8 mouse cellular contexts compared by ENCODE assay signal in the genomic region with DNA sequence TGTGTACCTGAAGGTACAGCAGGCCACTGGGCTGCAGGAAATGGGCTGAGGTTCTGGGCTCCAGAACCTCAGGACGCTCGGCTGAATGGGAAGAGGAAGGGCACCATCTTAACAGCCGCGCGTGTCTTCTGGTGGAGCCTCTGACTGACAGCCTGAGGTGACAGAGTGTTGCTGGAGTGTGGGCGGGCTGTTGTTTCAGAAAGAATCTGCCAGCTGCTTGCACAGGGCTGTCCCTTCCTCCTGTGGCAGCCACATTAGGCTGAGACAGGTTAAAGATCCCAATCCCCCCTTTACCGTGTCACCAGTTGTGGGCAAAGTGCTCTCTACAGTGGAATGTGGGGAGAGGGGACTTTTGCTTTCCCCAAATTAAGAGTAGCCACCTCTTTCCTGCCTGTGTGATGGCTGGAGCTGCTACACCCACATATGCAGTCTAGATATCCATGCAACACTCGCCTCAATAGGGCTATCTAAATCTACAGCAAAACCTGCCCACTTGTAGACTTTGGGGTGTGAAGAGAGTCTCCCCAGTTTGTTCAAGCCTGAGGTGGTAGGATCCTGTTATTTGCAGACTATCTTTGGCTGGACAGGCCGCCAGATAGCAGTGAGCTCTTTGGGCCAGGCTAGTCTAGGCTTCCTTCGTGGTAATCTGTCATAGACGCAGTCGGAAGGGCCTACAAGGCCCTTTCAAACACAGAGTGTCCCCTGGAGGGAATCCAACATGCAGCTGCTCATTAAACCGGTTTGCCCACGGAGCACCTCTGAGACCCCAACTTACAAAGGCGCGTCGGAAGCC. TPM values are rescaled to one million over a fixed set of nuclear protein-coding genes. Genes with fewer than 3 reads are reported as not detected.
DNase-seq lines count a peak whose midpoint lies in the region; ATAC-seq and TF ChIP-seq lines count a peak whose summit lies in the region.

No protein-coding gene starts in this region.

- no peak for ATAC-seq in lung, embryonic 14.5 days (ENCODE audit: insufficient read depth)
- no peak for ATAC-seq in embryonic facial prominence, embryonic 11.5 days (replicated peaks; ENCODE audit: insufficient number of reproducible peaks, low FRiP score, low TSS enrichment, low read depth)
- ATAC-seq in hindbrain, embryonic 15.5 days (ENCODE audit: low FRiP score, low read depth), result no peak
- ATAC-seq in liver, embryonic 12.5 days, result no peak
- ATAC-seq in stomach, embryonic 15.5 days (ENCODE audit: insufficient read depth, low FRiP score, low read depth), result no peak

- H3K9me3 ChIP-seq in lung, embryonic 14.5 days (ENCODE audit: low read depth, low read length), result no peaks in the 10 kb centered on the region
- H3K9me3 ChIP-seq in embryonic facial prominence, embryonic 11.5 days (replicated peaks; ENCODE audit: control insufficient read depth, low read length), result no peaks in the 10 kb centered on the region
- H3K9me3 ChIP-seq in hindbrain, embryonic 15.5 days, result no peaks in the 10 kb centered on the region
- no peaks in the 10 kb centered on the region for H3K9me3 ChIP-seq in liver, embryonic 12.5 days (replicated peaks)
- no peaks in the 10 kb centered on the region for H3K9me3 ChIP-seq in stomach, embryonic 15.5 days

- H3K36me3 ChIP-seq in lung, embryonic 14.5 days (ENCODE audit: insufficient read depth), result peaks cover 27% of the 10 kb centered on the region
- no peaks in the 10 kb centered on the region for H3K36me3 ChIP-seq in embryonic facial prominence, embryonic 11.5 days (replicated peaks; ENCODE audit: control insufficient read depth, insufficient read depth, low read depth, low read length)
- H3K36me3 ChIP-seq in hindbrain, embryonic 15.5 days, result peaks cover 19% of the 10 kb centered on the region
- H3K36me3 ChIP-seq in liver, embryonic 12.5 days, result peaks cover 47% of the 10 kb centered on the region
- H3K36me3 ChIP-seq in stomach, embryonic 15.5 days, result peaks cover 10% of the 10 kb centered on the region; the same call in 1 of the 2 replicates
- H3K36me3 ChIP-seq in thymus, adult 2 months (ENCODE audit: control insufficient read depth, insufficient read depth, low read length), result peaks cover 10% of the 10 kb centered on the region; the same call in 1 of the 2 replicates

- peak overlapping the region; percentile 42 for H3K4me3 ChIP-seq in lung, embryonic 14.5 days (ENCODE audit: low read depth, low read length)
- no peak overlapping the region; the same call in 1 of the 2 replicates for H3K4me3 ChIP-seq in embryonic facial prominence, embryonic 11.5 days (ENCODE audit: low read depth, low read length)
- peak overlapping the region; percentile 36; the same call in 1 of the 2 replicates for H3K4me3 ChIP-seq in hindbrain, embryonic 15.5 days
- H3K4me3 ChIP-seq in liver, embryonic 12.5 days, result peak overlapping the region; percentile 86
- peak overlapping the region; percentile 49 for H3K4me3 ChIP-seq in stomach, embryonic 15.5 days (replicated peaks)
- H3K4me3 ChIP-seq in thymus, adult 2 months (ENCODE audit: control insufficient read depth, insufficient read depth, low read length), result no peak overlapping the region

- peak; percentile 55 for DNase-seq in lung, embryonic 14.5 days
- DNase-seq in lung, postnatal 25 days (ENCODE audit: low spot score), result no peak
- DNase-seq in embryonic facial prominence, embryonic 11.5 days (ENCODE audit: low spot score), result no peak
- no peak for DNase-seq in thymus, adult 2 months
- DNase-seq in Muller cell, postnatal 12 days (ENCODE audit: inconsistent ontology term), result no peak

- no peak for TF ChIP-seq POLR2A in thymus, adult 2 months (IDR thresholded peaks at IDR 0.05; ENCODE audit: control insufficient read depth, extremely low read depth, insufficient read depth, low read length, poor library complexity)

- peaks cover 3% of the 10 kb centered on the region; the same call in 1 of the 2 replicates for H3K27me3 ChIP-seq in lung, embryonic 14.5 days (ENCODE audit: insufficient read depth, low read length)
- peaks cover 8% of the 10 kb centered on the region for H3K27me3 ChIP-seq in embryonic facial prominence, embryonic 11.5 days (ENCODE audit: control insufficient read depth, insufficient read depth, low read length)
- H3K27me3 ChIP-seq in hindbrain, embryonic 15.5 days, result peaks cover 5% of the 10 kb centered on the region; the same call in 1 of the 2 replicates
- no peaks in the 10 kb centered on the region for H3K27me3 ChIP-seq in liver, embryonic 12.5 days (replicated peaks)
- no peaks in the 10 kb centered on the region for H3K27me3 ChIP-seq in stomach, embryonic 15.5 days (replicated peaks)
- no peaks in the 10 kb centered on the region for H3K27me3 ChIP-seq in thymus, adult 2 months (ENCODE audit: control insufficient read depth, insufficient read depth, low read length)

- H3K9ac ChIP-seq in lung, embryonic 14.5 days, result peak overlapping the region; percentile 61
- H3K9ac ChIP-seq in embryonic facial prominence, embryonic 11.5 days (replicated peaks; ENCODE audit: low read length), result peak overlapping the region; percentile 46; the same call in 1 of the 2 replicates
- H3K9ac ChIP-seq in hindbrain, embryonic 15.5 days, result 0 out of 2 replicates have a peak overlapping the region, but pooled peaks have one; percentile 24
- peak overlapping the region; percentile 93 for H3K9ac ChIP-seq in liver, embryonic 12.5 days
- peak overlapping the region; percentile 23 for H3K9ac ChIP-seq in stomach, embryonic 15.5 days

- H3K27ac ChIP-seq in lung, embryonic 14.5 days (ENCODE audit: low read depth), result peak overlapping the region; percentile 60
- no peak overlapping the region for H3K27ac ChIP-seq in embryonic facial prominence, embryonic 11.5 days (replicated peaks; ENCODE audit: low read depth, low read length)
- H3K27ac ChIP-seq in hindbrain, embryonic 15.5 days (replicated peaks), result no peak overlapping the region
- peak overlapping the region; percentile 98 for H3K27ac ChIP-seq in liver, embryonic 12.5 days
- H3K27ac ChIP-seq in stomach, embryonic 15.5 days, result peak overlapping the region; percentile 75
- no peak overlapping the region for H3K27ac ChIP-seq in thymus, adult 2 months (ENCODE audit: control insufficient read depth, insufficient read depth, low read length)

- H3K4me1 ChIP-seq in lung, embryonic 14.5 days (ENCODE audit: insufficient read depth), result peaks cover 10% of the 10 kb centered on the region
- H3K4me1 ChIP-seq in embryonic facial prominence, embryonic 11.5 days (ENCODE audit: control insufficient read depth, insufficient read depth, low read length), result peaks cover 4% of the 10 kb centered on the region; the same call in 1 of the 2 replicates
- peaks cover 27% of the 10 kb centered on the region for H3K4me1 ChIP-seq in hindbrain, embryonic 15.5 days (replicated peaks)
- peaks cover 74% of the 10 kb centered on the region for H3K4me1 ChIP-seq in liver, embryonic 12.5 days
- H3K4me1 ChIP-seq in stomach, embryonic 15.5 days, result peaks cover 37% of the 10 kb centered on the region
- H3K4me1 ChIP-seq in thymus, adult 2 months (replicated peaks; ENCODE audit: control insufficient read depth, insufficient read depth, low read length), result 0 out of 2 replicates have a peak, but pooled peaks cover 5% of the 10 kb centered on the region

- peak overlapping the region; percentile 74 for H3K4me2 ChIP-seq in lung, embryonic 14.5 days
- peak overlapping the region; percentile 67; the same call in 1 of the 2 replicates for H3K4me2 ChIP-seq in embryonic facial prominence, embryonic 11.5 days (ENCODE audit: low read depth, low read length)
- H3K4me2 ChIP-seq in hindbrain, embryonic 15.5 days, result peak overlapping the region; percentile 54
- peak overlapping the region; percentile 91 for H3K4me2 ChIP-seq in liver, embryonic 12.5 days
- H3K4me2 ChIP-seq in stomach, embryonic 15.5 days, result peak overlapping the region; percentile 77

- no peak for TF ChIP-seq CTCF in lung, embryonic 14.5 days (IDR thresholded peaks at IDR 0.05; ENCODE audit: low read depth)
- TF ChIP-seq CTCF in thymus, adult 2 months (IDR thresholded peaks at IDR 0.05; ENCODE audit: borderline replicate concordance, control insufficient read depth, extremely low read depth, insufficient read depth, low read length, poor library complexity), result no peak

- WGBS in lung, embryonic 14.5 days, result 18% methylated on average over 17 of the region's 17 CpGs
- WGBS in embryonic facial prominence, embryonic 11.5 days, result 35% methylated on average over 17 of the region's 17 CpGs
- 34% methylated on average over 17 of the region's 17 CpGs for WGBS in hindbrain, embryonic 15.5 days
- WGBS in liver, embryonic 12.5 days (ENCODE audit: insufficient replicate concordance), result 4% methylated on average over 17 of the region's 17 CpGs
- 33% methylated on average over 17 of the region's 17 CpGs for WGBS in stomach, embryonic 15.5 days
- WGBS in thymus, adult 2 months, result 63% methylated on average over 17 of the region's 17 CpGs

RNA-seq across cellular contexts. Expression of gene Smim1, which starts 1.1 kb away (rescaled TPM):
- 33.3 and 37.2 TPM in 2 replicates for polyA plus RNA-seq in lung, embryonic 14.5 days (2014; fragmentation: Nextera tagmentation; extraction: Ambion mirVana)
- 9.4 and 9.7 TPM in 2 replicates for polyA plus RNA-seq in embryonic facial prominence, embryonic 11.5 days (2014; fragmentation: Nextera tagmentation; extraction: Ambion mirVana)
- polyA plus RNA-seq in hindbrain, embryonic 15.5 days (2015; fragmentation: Nextera tagmentation; extraction: Ambion mirVana), result 10.8 and 13.6 TPM in 2 replicates
- 440 and 457 TPM in 2 replicates for polyA plus RNA-seq in liver, embryonic 12.5 days (2016; fragmentation: Nextera tagmentation; extraction: Ambion mirVana)
- polyA plus RNA-seq in stomach, embryonic 15.5 days (2015; fragmentation: Nextera tagmentation; extraction: Ambion mirVana), result 62.3 and 73.8 TPM in 2 replicates
- polyA plus RNA-seq in thymus, adult 2 months (2012; rRNA removed), result 12.0 and 24.3 TPM in 2 replicates

RNA-seq across cellular contexts. Expression of gene Lrrc47, which starts 13.4 kb away (rescaled TPM):
- 13.2 and 13.6 TPM in 2 replicates for polyA plus RNA-seq in lung, embryonic 14.5 days (2014; fragmentation: Nextera tagmentation; extraction: Ambion mirVana)
- polyA plus RNA-seq in embryonic facial prominence, embryonic 11.5 days (2014; fragmentation: Nextera tagmentation; extraction: Ambion mirVana), result 11.9 TPM in 2 replicates
- polyA plus RNA-seq in hindbrain, embryonic 15.5 days (2015; fragmentation: Nextera tagmentation; extraction: Ambion mirVana), result 21.3 and 22.0 TPM in 2 replicates
- polyA plus RNA-seq in liver, embryonic 12.5 days (2016; fragmentation: Nextera tagmentation; extraction: Ambion mirVana), result 36.0 and 38.6 TPM in 2 replicates
- polyA plus RNA-seq in stomach, embryonic 15.5 days (2015; fragmentation: Nextera tagmentation; extraction: Ambion mirVana), result 20.9 and 23.5 TPM in 2 replicates
- polyA plus RNA-seq in thymus, adult 2 months (2012; rRNA removed), result 118 and 144 TPM in 2 replicates

RNA-seq across cellular contexts. Expression of gene Ccdc27, which starts 17.6 kb away (rescaled TPM):
- polyA plus RNA-seq in lung, embryonic 14.5 days (2014; fragmentation: Nextera tagmentation; extraction: Ambion mirVana), result 0.08 TPM in 1 of 2 replicates, not detected in the other
- not detected in 2 replicates for polyA plus RNA-seq in embryonic facial prominence, embryonic 11.5 days (2014; fragmentation: Nextera tagmentation; extraction: Ambion mirVana)
- not detected in 2 replicates for polyA plus RNA-seq in hindbrain, embryonic 15.5 days (2015; fragmentation: Nextera tagmentation; extraction: Ambion mirVana)
- 0.06 and 0.13 TPM in 2 replicates for polyA plus RNA-seq in liver, embryonic 12.5 days (2016; fragmentation: Nextera tagmentation; extraction: Ambion mirVana)
- 0.14 TPM in 1 of 2 replicates, not detected in the other for polyA plus RNA-seq in stomach, embryonic 15.5 days (2015; fragmentation: Nextera tagmentation; extraction: Ambion mirVana)
- 0.05 and 0.08 TPM in 2 replicates for polyA plus RNA-seq in thymus, adult 2 months (2012; rRNA removed)

RNA-seq across cellular contexts. Expression of gene Cep104, which starts 49.9 kb away (rescaled TPM):
- polyA plus RNA-seq in lung, embryonic 14.5 days (2014; fragmentation: Nextera tagmentation; extraction: Ambion mirVana), result 18.9 and 21.4 TPM in 2 replicates
- polyA plus RNA-seq in embryonic facial prominence, embryonic 11.5 days (2014; fragmentation: Nextera tagmentation; extraction: Ambion mirVana), result 13.6 and 16.0 TPM in 2 replicates
- polyA plus RNA-seq in hindbrain, embryonic 15.5 days (2015; fragmentation: Nextera tagmentation; extraction: Ambion mirVana), result 19.8 and 20.3 TPM in 2 replicates
- 11.9 and 12.0 TPM in 2 replicates for polyA plus RNA-seq in liver, embryonic 12.5 days (2016; fragmentation: Nextera tagmentation; extraction: Ambion mirVana)
- 14.1 and 15.8 TPM in 2 replicates for polyA plus RNA-seq in stomach, embryonic 15.5 days (2015; fragmentation: Nextera tagmentation; extraction: Ambion mirVana)
- polyA plus RNA-seq in thymus, adult 2 months (2012; rRNA removed), result 24.5 and 24.6 TPM in 2 replicates

RNA-seq across cellular contexts. Expression of gene Dffb, which starts 50.0 kb away (rescaled TPM):
- polyA plus RNA-seq in lung, embryonic 14.5 days (2014; fragmentation: Nextera tagmentation; extraction: Ambion mirVana), result 11.1 and 12.4 TPM in 2 replicates
- 10.4 and 12.8 TPM in 2 replicates for polyA plus RNA-seq in embryonic facial prominence, embryonic 11.5 days (2014; fragmentation: Nextera tagmentation; extraction: Ambion mirVana)
- polyA plus RNA-seq in hindbrain, embryonic 15.5 days (2015; fragmentation: Nextera tagmentation; extraction: Ambion mirVana), result 8.3 and 10.2 TPM in 2 replicates
- polyA plus RNA-seq in liver, embryonic 12.5 days (2016; fragmentation: Nextera tagmentation; extraction: Ambion mirVana), result 11.6 and 12.4 TPM in 2 replicates
- 11.5 and 13.8 TPM in 2 replicates for polyA plus RNA-seq in stomach, embryonic 15.5 days (2015; fragmentation: Nextera tagmentation; extraction: Ambion mirVana)
- 50.1 and 54.6 TPM in 2 replicates for polyA plus RNA-seq in thymus, adult 2 months (2012; rRNA removed)

Comparison
In these comparisons a context has a peak if more than half of its experiments do, and no peak if none do; other contexts are left out.
1. H3K27ac ChIP-seq: peak in lung, embryonic 14.5 days (single experiment), liver, embryonic 12.5 days (single experiment) and stomach, embryonic 15.5 days (single experiment); none in embryonic facial prominence, embryonic 11.5 days (single experiment), hindbrain, embryonic 15.5 days (single experiment) and thymus, adult 2 months (single experiment).
2. H3K4me3 ChIP-seq: peak in lung, embryonic 14.5 days (single experiment), hindbrain, embryonic 15.5 days (single experiment), liver, embryonic 12.5 days (single experiment) and stomach, embryonic 15.5 days (single experiment); none in embryonic facial prominence, embryonic 11.5 days (single experiment) and thymus, adult 2 months (single experiment).
3. H3K9ac ChIP-seq: peak in every context shown above with its lines; median percentile 93 in liver, embryonic 12.5 days; 61 in lung, embryonic 14.5 days; 46 in embryonic facial prominence, embryonic 11.5 days; 24 in hindbrain, embryonic 15.5 days; 23 in stomach, embryonic 15.5 days.
4. Peak in every context shown above with its lines, with median percentiles within 50 percentile points of each other: H3K4me2 ChIP-seq.